Mouse (Mus musculus): ENCODE data around the gene Mitd1.
A peak's percentile ranks its signal among the peaks of the same experiment; 100 is the strongest.

- TF ChIP-seq CTCF (IDR thresholded peaks at IDR 0.05; ENCODE audit: insufficient read depth, low read depth, low read length) (0 out of 2 replicates have a peak, but pooled peaks have one; percentile 11), POLR2A (IDR thresholded peaks at IDR 0.05; ENCODE audit: insufficient read depth, low read depth, low read length) (no peak)
These were observed 13.0 kb upstream of the Mitd1 start for GRCm38 (mm10) chr1:37903178-37903577.
